Mouse (Mus musculus) small intestine, adult 2 months (tissue): ENCODE measurements around the gene Znhit2. TPM values are rescaled to one million over a fixed set of nuclear protein-coding genes. Genes with fewer than 3 reads are reported as not detected.
A peak's percentile ranks its signal among the peaks of the same experiment; 100 is the strongest.

ENCODE experiments used
- H3K27ac ChIP-seq: fragments of 200-500 bp; 2 replicates; pipeline ENCODE4 v1.5.1; 2012; ENCODE audit warnings: low read depth, low read length, control low read depth, inconsistent platforms; ENCODE audit not compliant: insufficient read depth
- H3K27me3 ChIP-seq: fragments of 200-500 bp; 2 replicates; pipeline ENCODE4 v1.6.1; 2012; ENCODE audit warnings: mild to moderate bottlenecking, moderate library complexity, low read length, inconsistent platforms; ENCODE audit not compliant: control insufficient read depth, insufficient read depth
- H3K36me3 ChIP-seq: fragments of 200-500 bp; 2 replicates; pipeline ENCODE4 v1.6.1; 2012; ENCODE audit warnings: mild to moderate bottlenecking, low read length, control low read depth, inconsistent platforms; ENCODE audit not compliant: control insufficient read depth, insufficient read depth
- H3K4me1 ChIP-seq: fragments of 200-500 bp; 2 replicates; pipeline ENCODE4 v1.6.1; 2012; ENCODE audit warnings: low read length, inconsistent platforms, mixed read lengths; ENCODE audit not compliant: control insufficient read depth, insufficient read depth, insufficient read length
- H3K4me3 ChIP-seq: fragments of 200-500 bp; 2 replicates; pipeline ENCODE4 v1.5.1; 2012; ENCODE audit warnings: low read depth, mild to moderate bottlenecking, control low read depth, inconsistent platforms, low read length, moderate library complexity
- CTCF ChIP-seq: fragments of 200-500 bp; IDR thresholded peaks from 2 replicates; pipeline ENCODE4 v1.5.1; 2012; ENCODE audit warnings: low read depth, mild to moderate bottlenecking, control low read depth, inconsistent platforms, low read length, moderate library complexity, mixed read lengths; ENCODE audit not compliant: insufficient replicate concordance, insufficient read length; ENCODE audit errors: extremely low read depth
- POLR2A ChIP-seq: fragments of 200-500 bp; IDR thresholded peaks from 2 replicates; pipeline ENCODE4 v1.6.1; 2012; ENCODE audit warnings: low read depth, mild to moderate bottlenecking, control low read depth, inconsistent platforms, low read length, moderate library complexity
- WGBS: fragments of 180-500 bp; shearing (Covaris S2); methylation state at CpG from one replicate; pipeline ENCODE4 v1.1.7; 2018; 5-methylcytosine and 5-hydroxymethylcytosine counted together
- polyA plus RNA-seq: library from polyadenylated mRNA; depleted of rRNA; stranded (reverse); fragments of >200 nt; gene quantifications from 2 replicates; pipeline ENCODE4 v1.2.3, GENCODE M21; 2012

Gene Znhit2
- polyA plus RNA-seq, 1 experiment = 78.1 TPM

DNA sequence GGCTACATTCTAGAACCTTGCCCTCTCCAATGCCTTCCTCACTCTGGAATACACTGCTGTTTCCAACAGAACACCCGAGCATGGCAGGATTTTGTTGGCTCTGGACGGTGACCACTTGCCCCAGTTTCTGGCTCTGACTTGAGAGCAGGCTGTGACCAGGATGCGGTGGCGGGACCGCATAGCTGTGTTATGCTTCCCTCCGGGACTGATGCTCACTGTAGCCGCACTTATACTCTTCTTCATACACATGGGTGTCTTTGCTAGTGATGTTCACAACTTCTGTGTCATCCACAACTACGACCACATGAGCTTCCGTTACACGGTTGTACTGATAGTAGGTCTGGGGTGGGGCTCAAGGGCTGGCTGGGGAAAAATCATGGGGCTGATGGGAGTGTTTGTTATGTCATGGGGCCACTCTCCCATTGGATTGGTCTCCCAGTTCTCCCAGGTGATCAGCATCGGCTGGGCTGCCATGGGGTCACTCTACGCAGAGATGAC lies 19.0 kb downstream of the Znhit2 start, which contains the start of gene Tmem262:
Tmem262 (plus strand) TSS at position 51 of the 498 bp plus-strand sequence.
- Histone ChIP-seq H3K36me3 (peaks cover 30% of the 10 kb centered on the region), H3K27ac (no peak within 1 kb of the TSS), H3K4me3 (no peak within 1 kb of the TSS), H3K27me3 (no peaks in the 10 kb centered on the region), H3K4me1 (peaks cover 10% of the 10 kb centered on the region)
- TF ChIP-seq POLR2A (no peak), CTCF (no peak)
- WGBS = 91% methylated on average over 12 of the region's 12 CpGs

- Histone ChIP-seq H3K27me3 (no peaks in the 10 kb centered on the region), H3K4me1 (peaks cover 3% of the 10 kb centered on the region), H3K4me3 (no peak within 1 kb of the TSS), H3K27ac (no peak within 1 kb of the TSS), H3K36me3 (peaks cover 26% of the 10 kb centered on the region)
- TF ChIP-seq POLR2A (no peak), CTCF (no peak)
- 88% methylated on average over 9 of the region's 9 CpGs for WGBS
Observed at GRCm38 (mm10) chr19:6082156-6082555, 21.2 kb downstream of the Znhit2 start, which contains the start of gene Gm28374. TSS of gene Gm28374 (minus strand) at chr19:6082256.

- TF ChIP-seq POLR2A = peak; percentile 51; the same call in 1 of the 2 replicates
- no peak for TF ChIP-seq CTCF
- Histone ChIP-seq H3K36me3 (peaks cover 27% of the 10 kb centered on the region), H3K4me3 (peak within 1 kb of the TSS; percentile 74), H3K27me3 (no peaks in the 10 kb centered on the region), H3K4me1 (peaks cover 8% of the 10 kb centered on the region), H3K27ac (0 out of 2 replicates have a peak within 1 kb of the TSS, but pooled peaks have one; percentile 9)
- under 1% methylated on average over 58 of the region's 58 CpGs for WGBS
Observed at GRCm38 (mm10) chr19:6084478-6085248, 23.7 kb downstream of the Znhit2 start, which contains the start of the genes Zfpl1 and Cdca5. TSS of gene Zfpl1 (minus strand) at chr19:6084956. TSS of gene Cdca5 (plus strand) at chr19:6084983.

DNA sequence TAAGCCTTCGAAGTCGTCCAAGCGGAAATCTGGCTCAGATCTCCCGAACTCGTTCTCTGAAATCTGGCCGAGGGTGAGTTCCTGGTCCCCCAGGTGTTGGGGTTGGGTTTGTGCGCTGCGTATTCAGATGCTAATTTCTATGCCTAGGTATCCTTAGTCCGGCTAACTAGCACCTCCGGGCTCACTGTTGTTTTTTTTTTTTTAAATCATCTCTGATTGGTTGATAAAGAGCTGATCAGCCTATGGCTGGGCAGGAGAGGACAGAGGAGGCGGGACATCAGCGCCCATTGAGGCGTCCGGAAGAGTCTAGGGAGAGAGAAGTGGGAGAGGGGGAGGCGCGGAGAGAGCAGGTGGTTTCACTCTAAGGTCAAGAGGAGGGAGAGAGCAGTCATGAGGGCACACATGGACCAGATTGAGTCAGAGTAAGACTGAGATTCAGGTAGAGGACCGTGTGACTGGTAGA lies 24.5 kb downstream of the Znhit2 start:
- Histone ChIP-seq H3K4me1 (peaks cover 8% of the 10 kb centered on the region), H3K27ac (0 out of 2 replicates have a peak overlapping the region, but pooled peaks have one; percentile 9), H3K27me3 (no peaks in the 10 kb centered on the region), H3K4me3 (peak overlapping the region; percentile 74), H3K36me3 (peaks cover 22% of the 10 kb centered on the region)
- TF ChIP-seq CTCF (no peak), POLR2A (0 out of 2 replicates have a peak, but pooled peaks have one; percentile 3)
- WGBS = under 1% methylated on average over 17 of the region's 17 CpGs

DNA sequence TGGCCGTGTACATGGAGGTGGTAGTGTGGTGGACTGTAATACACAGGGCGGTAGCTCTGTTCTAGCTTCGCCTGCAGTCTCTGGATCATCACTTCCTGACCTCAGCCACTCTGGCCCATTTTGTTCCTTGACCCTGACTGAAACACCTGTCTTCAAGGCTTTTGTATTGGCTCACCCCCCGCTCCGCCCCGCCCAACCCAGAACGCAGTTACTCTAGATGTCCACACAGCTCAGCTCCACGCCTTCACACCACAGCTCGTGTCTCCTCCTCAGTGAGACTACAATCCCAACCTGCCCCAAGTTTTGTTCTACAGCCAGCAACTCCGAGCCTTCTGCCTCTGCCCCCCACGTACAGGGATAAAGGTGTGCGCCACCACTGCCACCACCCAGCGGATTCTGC lies 27.8 kb downstream of the Znhit2 start:
- TF ChIP-seq POLR2A (no peak), CTCF (no peak)
- H3K27me3 ChIP-seq = no peaks in the 10 kb centered on the region
- peaks cover 6% of the 10 kb centered on the region for H3K4me1 ChIP-seq
- 75% methylated on average over 13 of the region's 13 CpGs for WGBS
- no peak overlapping the region for H3K4me3 ChIP-seq
- no peak overlapping the region for H3K27ac ChIP-seq
- peaks cover 1% of the 10 kb centered on the region; the same call in 1 of the 2 replicates for H3K36me3 ChIP-seq

GRCm38 (mm10) chr19:6094119-6094518 lies 33.1 kb downstream of the Znhit2 start, which contains the start of gene AC131692.1:
TSS of gene AC131692.1 (plus strand) at chr19:6094419.
- TF ChIP-seq POLR2A (no peak), CTCF (no peak)
- H3K27me3 ChIP-seq = no peaks in the 10 kb centered on the region
- H3K4me1 ChIP-seq = no peaks in the 10 kb centered on the region
- WGBS = 86% methylated on average over 7 of the region's 7 CpGs
- no peak within 1 kb of the TSS for H3K4me3 ChIP-seq
- peaks cover 1% of the 10 kb centered on the region; the same call in 1 of the 2 replicates for H3K36me3 ChIP-seq
- no peak within 1 kb of the TSS for H3K27ac ChIP-seq

DNA sequence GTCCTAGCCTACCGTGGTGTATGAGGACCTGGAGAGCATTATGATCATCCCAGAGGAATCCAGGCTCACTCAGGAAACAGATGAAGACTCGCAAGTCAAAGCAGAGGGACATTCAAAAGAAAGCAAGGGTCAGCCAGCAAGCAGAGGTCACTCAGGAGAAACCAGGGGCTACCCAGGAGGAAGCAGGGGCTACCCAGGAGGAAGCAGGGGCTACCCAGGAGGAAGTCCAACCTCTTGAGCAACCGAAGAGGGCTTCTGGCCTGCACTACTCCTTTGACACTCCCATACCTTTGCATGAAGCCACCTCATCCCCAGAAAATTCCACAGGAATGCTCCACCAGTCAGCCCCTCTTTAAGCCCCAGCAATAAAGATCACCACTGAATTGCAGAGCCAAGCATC lies 36.9 kb downstream of the Znhit2 start:
- H3K4me1 ChIP-seq = peaks cover 8% of the 10 kb centered on the region
- no peaks in the 10 kb centered on the region for H3K27me3 ChIP-seq
- WGBS = 83% methylated on average over 3 of the region's 3 CpGs
- no peak for TF ChIP-seq CTCF
- no peak for TF ChIP-seq POLR2A
- H3K4me3 ChIP-seq = no peak overlapping the region
- no peaks in the 10 kb centered on the region for H3K36me3 ChIP-seq
- H3K27ac ChIP-seq = no peak overlapping the region
